ENCODE assay signal across 16 mouse cellular contexts in the genomic region with DNA sequence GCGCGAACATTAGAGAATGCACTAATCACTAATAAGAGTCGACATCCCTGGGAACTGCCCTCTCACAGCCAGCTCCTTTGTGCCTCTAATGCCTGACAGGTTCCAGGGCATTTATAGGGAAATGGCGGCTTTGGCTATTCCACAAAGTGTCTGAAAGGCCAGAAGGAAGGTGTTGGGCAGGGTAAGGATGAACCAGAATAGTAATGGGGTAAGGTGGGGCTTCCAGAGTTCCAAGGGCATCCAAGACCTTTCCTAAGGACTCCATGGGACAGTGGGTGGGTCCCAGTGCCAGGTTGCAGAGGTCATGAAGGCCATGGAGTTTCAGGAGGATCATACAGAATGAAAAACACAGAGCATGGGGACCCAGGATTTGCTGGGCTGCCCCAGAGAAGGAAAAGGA. TPM values are rescaled to one million over a fixed set of nuclear protein-coding genes. Genes with fewer than 3 reads are reported as not detected.
DNase-seq lines count a peak whose midpoint lies in the region; ATAC-seq and TF ChIP-seq lines count a peak whose summit lies in the region.
"Had no signal": no experiment of that assay in that cellular context is flagged by ENCODE, and none has a peak within 500 bp of the region (broad histone marks: within the 10 kb centered on the region; RNA-seq: fewer than 3 reads in every experiment).

No protein-coding gene starts in this region.

- WGBS in midbrain, embryonic 10.5 days = 48% methylated on average over 4 of the region's 4 CpGs
- WGBS in midbrain, postnatal 0 days = 48% methylated on average over 4 of the region's 4 CpGs
- WGBS in embryonic facial prominence, embryonic 10.5 days = 59% methylated on average over 4 of the region's 4 CpGs
- 59% methylated on average over 4 of the region's 4 CpGs for WGBS in limb, embryonic 11.5 days

- H3K4me3 ChIP-seq in gastrocnemius, adult 2 months = no peak overlapping the region
- H3K4me3 ChIP-seq in midbrain, embryonic 10.5 days = peak overlapping the region; percentile 47
- no peak overlapping the region for H3K4me3 ChIP-seq in midbrain, postnatal 0 days (ENCODE audit: low read depth, low read length)
- H3K4me3 ChIP-seq in embryonic facial prominence, embryonic 10.5 days = peak overlapping the region; percentile 48; the same call in 1 of the 2 replicates
- H3K4me3 ChIP-seq in limb, embryonic 11.5 days (ENCODE audit: low read depth, low read length) = 0 out of 2 replicates have a peak overlapping the region, but pooled peaks have one; percentile 5

- DNase-seq in gastrocnemius, adult 2 months = peak; percentile 12
- no peak for DNase-seq in gastrocnemius, postnatal 10 days
- DNase-seq in midbrain, embryonic 10.5 days (ENCODE audit: low spot score) = no peak
- DNase-seq in midbrain, postnatal 0 days (ENCODE audit: low spot score) = no peak
- no peak for DNase-seq in embryonic facial prominence, embryonic 10.5 days (ENCODE audit: low spot score)
- DNase-seq in limb, embryonic 11.5 days (ENCODE audit: low spot score) = no peak
- no peak for DNase-seq in left cerebral cortex, adult 8-10 months (ENCODE audit: low spot score in 2 of 2)
- no peak for DNase-seq in liver
- DNase-seq: adrenal gland, adult 8-10 months; cerebellum, postnatal 25 days; heart, adult 11 months; kidney, postnatal 14 days; lung, postnatal 10 days; right cerebral cortex, postnatal 14 days had no signal

- peaks cover 5% of the 10 kb centered on the region for H3K36me3 ChIP-seq in midbrain, embryonic 10.5 days
- H3K36me3 ChIP-seq in midbrain, postnatal 0 days (ENCODE audit: insufficient read depth, low read length) = no peaks in the 10 kb centered on the region
- H3K36me3 ChIP-seq in embryonic facial prominence, embryonic 10.5 days (replicated peaks) = peaks cover 8% of the 10 kb centered on the region
- no peaks in the 10 kb centered on the region for H3K36me3 ChIP-seq in limb, embryonic 11.5 days (ENCODE audit: control insufficient read depth, insufficient read depth, low read length)

- H3K4me2 ChIP-seq in midbrain, postnatal 0 days (ENCODE audit: low read depth, low read length, poor library complexity, severe bottlenecking) = no peak overlapping the region
- H3K4me2 ChIP-seq in limb, embryonic 11.5 days (ENCODE audit: low read depth, severe bottlenecking) = no peak overlapping the region

- no peak for ATAC-seq in midbrain, postnatal 0 days (ENCODE audit: low FRiP score)
- ATAC-seq in limb, embryonic 11.5 days (ENCODE audit: insufficient number of reproducible peaks, low FRiP score, low TSS enrichment, low read depth) = no peak

- intact Hi-C loops in gastrocnemius, adult 2 months (cut with DNase I) = loop anchor here (5.0 kb wide), 1 partner anchor 68 kb away; no protein-coding TSS in a partner anchor

- no peak for TF ChIP-seq CTCF in gastrocnemius, adult 2 months (IDR thresholded peaks at IDR 0.05)
- TF ChIP-seq CTCF in midbrain, postnatal 0 days (IDR thresholded peaks at IDR 0.05) = no peak

- H3K27ac ChIP-seq in gastrocnemius, adult 2 months = no peak overlapping the region
- no peak overlapping the region for H3K27ac ChIP-seq in midbrain, embryonic 10.5 days (replicated peaks)
- H3K27ac ChIP-seq in midbrain, postnatal 0 days (ENCODE audit: low read depth, low read length) = no peak overlapping the region
- H3K27ac ChIP-seq in embryonic facial prominence, embryonic 10.5 days (replicated peaks) = no peak overlapping the region
- no peak overlapping the region for H3K27ac ChIP-seq in limb, embryonic 11.5 days (replicated peaks; ENCODE audit: low read depth, low read length)
- H3K27ac ChIP-seq: limb, embryonic 15.5 days had no signal

- no peak overlapping the region for H3K9ac ChIP-seq in midbrain, postnatal 0 days (replicated peaks; ENCODE audit: low read length, poor library complexity, severe bottlenecking)
- no peak overlapping the region for H3K9ac ChIP-seq in limb, embryonic 11.5 days (ENCODE audit: low read length)
- H3K9ac ChIP-seq: limb, embryonic 15.5 days had no signal

- H3K4me1 ChIP-seq in midbrain, embryonic 10.5 days = peaks cover 47% of the 10 kb centered on the region
- peaks cover 25% of the 10 kb centered on the region for H3K4me1 ChIP-seq in midbrain, postnatal 0 days (ENCODE audit: insufficient read depth, low read length)
- peaks cover 49% of the 10 kb centered on the region for H3K4me1 ChIP-seq in embryonic facial prominence, embryonic 10.5 days
- H3K4me1 ChIP-seq in limb, embryonic 11.5 days (ENCODE audit: control insufficient read depth, insufficient read depth, low read length) = peaks cover 11% of the 10 kb centered on the region; the same call in 1 of the 2 replicates

- H3K27me3 ChIP-seq in midbrain, embryonic 10.5 days (ENCODE audit: low read depth, poor library complexity, severe bottlenecking) = peaks cover 30% of the 10 kb centered on the region
- H3K27me3 ChIP-seq in midbrain, postnatal 0 days (ENCODE audit: insufficient read depth, low read length) = peaks cover 17% of the 10 kb centered on the region
- H3K27me3 ChIP-seq in embryonic facial prominence, embryonic 10.5 days (replicated peaks; ENCODE audit: low read depth, poor library complexity, severe bottlenecking) = peaks cover 30% of the 10 kb centered on the region
- peaks cover 22% of the 10 kb centered on the region for H3K27me3 ChIP-seq in limb, embryonic 11.5 days (ENCODE audit: control insufficient read depth, insufficient read depth, low read length)

- no peaks in the 10 kb centered on the region for H3K9me3 ChIP-seq in midbrain, embryonic 10.5 days (replicated peaks)
- no peaks in the 10 kb centered on the region for H3K9me3 ChIP-seq in midbrain, postnatal 0 days (ENCODE audit: low read length)
- no peaks in the 10 kb centered on the region for H3K9me3 ChIP-seq in embryonic facial prominence, embryonic 10.5 days
- H3K9me3 ChIP-seq in limb, embryonic 11.5 days (ENCODE audit: control insufficient read depth, low read length) = no peaks in the 10 kb centered on the region
- H3K9me3 ChIP-seq: limb, embryonic 15.5 days had no signal

RNA-seq across cellular contexts. Expression of a gene that starts 8.3 kb away (rescaled TPM):
- total RNA-seq in gastrocnemius, adult 2 months (2021) = not detected
- under 1 TPM in 1 of 2 experiments, not detected in 1; 0.36 TPM for total RNA-seq in gastrocnemius, postnatal 10 days (2021)
- polyA plus RNA-seq in midbrain, embryonic 10.5 days (2016; fragmentation: Nextera tagmentation; extraction: Ambion mirVana) = 1.1 and 1.8 TPM in 2 replicates
- not detected in 2 replicates for total RNA-seq in midbrain, postnatal 0 days (2014; rRNA removed)
- polyA plus RNA-seq in midbrain, postnatal 0 days (2015; fragmentation: Nextera tagmentation; extraction: Ambion mirVana) = 1.5 and 2.2 TPM in 2 replicates
- polyA plus RNA-seq in embryonic facial prominence, embryonic 10.5 days (2016; fragmentation: Nextera tagmentation; extraction: Ambion mirVana) = 1.2 and 1.4 TPM in 2 replicates
- polyA plus RNA-seq in limb, embryonic 11.5 days (2014; fragmentation: Nextera tagmentation; extraction: Ambion mirVana) = 0.62 and 0.65 TPM in 2 replicates
- not detected for total RNA-seq in left cerebral cortex, adult 8-10 months (2022)
- total RNA-seq: layer of hippocampus, postnatal 10 days had no signal

RNA-seq across cellular contexts. Expression of a gene that starts 20.7 kb away (rescaled TPM):
- 1 to 10 TPM in 1 of 2 experiments, under 1 TPM in 1; 0.75 to 2.1 TPM for total RNA-seq in gastrocnemius, adult 2 months (2021)
- total RNA-seq in gastrocnemius, postnatal 10 days (2021) = under 1 TPM; 0.31 to 0.93 TPM
- 0.42 and 0.88 TPM in 2 replicates for polyA plus RNA-seq in midbrain, embryonic 10.5 days (2016; fragmentation: Nextera tagmentation; extraction: Ambion mirVana)
- 0.66 and 1.4 TPM in 2 replicates for total RNA-seq in midbrain, postnatal 0 days (2014; rRNA removed)
- polyA plus RNA-seq in midbrain, postnatal 0 days (2015; fragmentation: Nextera tagmentation; extraction: Ambion mirVana) = 0.54 and 0.78 TPM in 2 replicates
- polyA plus RNA-seq in embryonic facial prominence, embryonic 10.5 days (2016; fragmentation: Nextera tagmentation; extraction: Ambion mirVana) = 1.1 and 1.4 TPM in 2 replicates
- 0.29 and 0.58 TPM in 2 replicates for polyA plus RNA-seq in limb, embryonic 11.5 days (2014; fragmentation: Nextera tagmentation; extraction: Ambion mirVana)
- 1 to 10 TPM in 3 of 4 experiments, under 1 TPM in 1; 0.91 to 3.5 (median 1.5) TPM for total RNA-seq in left cerebral cortex, adult 8-10 months (2022)

RNA-seq across cellular contexts. Expression of a gene that starts 24.9 kb away (rescaled TPM):
- not detected for total RNA-seq in gastrocnemius, adult 2 months (2021)
- total RNA-seq in gastrocnemius, postnatal 10 days (2021) = not detected
- 0.30 TPM in 1 of 2 replicates, not detected in the other for polyA plus RNA-seq in midbrain, embryonic 10.5 days (2016; fragmentation: Nextera tagmentation; extraction: Ambion mirVana)
- total RNA-seq in midbrain, postnatal 0 days (2014; rRNA removed) = 1.9 TPM in 1 of 2 replicates, not detected in the other
- polyA plus RNA-seq in midbrain, postnatal 0 days (2015; fragmentation: Nextera tagmentation; extraction: Ambion mirVana) = not detected in 2 replicates
- 0.69 and 0.95 TPM in 2 replicates for polyA plus RNA-seq in embryonic facial prominence, embryonic 10.5 days (2016; fragmentation: Nextera tagmentation; extraction: Ambion mirVana)
- polyA plus RNA-seq in limb, embryonic 11.5 days (2014; fragmentation: Nextera tagmentation; extraction: Ambion mirVana) = 0.33 and 0.55 TPM in 2 replicates
- total RNA-seq in left cerebral cortex, adult 8-10 months (2022) = under 1 TPM; 0.30 to 0.64 (median 0.44) TPM

RNA-seq across cellular contexts. Expression of a gene that starts 41.6 kb away (rescaled TPM):
- 10 to 100 TPM; 75.7 to 81.5 TPM for total RNA-seq in gastrocnemius, adult 2 months (2021)
- total RNA-seq in gastrocnemius, postnatal 10 days (2021) = 10 to 100 TPM; 87.9 to 96.0 TPM
- 131 and 138 TPM in 2 replicates for polyA plus RNA-seq in midbrain, embryonic 10.5 days (2016; fragmentation: Nextera tagmentation; extraction: Ambion mirVana)
- total RNA-seq in midbrain, postnatal 0 days (2014; rRNA removed) = 84.8 and 105 TPM in 2 replicates
- 111 and 112 TPM in 2 replicates for polyA plus RNA-seq in midbrain, postnatal 0 days (2015; fragmentation: Nextera tagmentation; extraction: Ambion mirVana)
- polyA plus RNA-seq in embryonic facial prominence, embryonic 10.5 days (2016; fragmentation: Nextera tagmentation; extraction: Ambion mirVana) = 132 and 138 TPM in 2 replicates
- 131 and 142 TPM in 2 replicates for polyA plus RNA-seq in limb, embryonic 11.5 days (2014; fragmentation: Nextera tagmentation; extraction: Ambion mirVana)
- 100 to 1,000 TPM; 206 to 235 (median 221) TPM for total RNA-seq in left cerebral cortex, adult 8-10 months (2022)

RNA-seq across cellular contexts. Expression of a gene that starts 41.9 kb away (rescaled TPM):
- total RNA-seq in gastrocnemius, adult 2 months (2021) = 1 to 10 TPM in 1 of 2 experiments, under 1 TPM in 1; 0.92 to 2.0 TPM
- total RNA-seq in gastrocnemius, postnatal 10 days (2021) = 1 to 10 TPM; 3.1 to 3.8 TPM
- polyA plus RNA-seq in midbrain, embryonic 10.5 days (2016; fragmentation: Nextera tagmentation; extraction: Ambion mirVana) = 14.0 and 15.3 TPM in 2 replicates
- 52.5 and 57.2 TPM in 2 replicates for total RNA-seq in midbrain, postnatal 0 days (2014; rRNA removed)
- polyA plus RNA-seq in midbrain, postnatal 0 days (2015; fragmentation: Nextera tagmentation; extraction: Ambion mirVana) = 31.1 and 32.2 TPM in 2 replicates
- polyA plus RNA-seq in embryonic facial prominence, embryonic 10.5 days (2016; fragmentation: Nextera tagmentation; extraction: Ambion mirVana) = 12.7 and 15.7 TPM in 2 replicates
- polyA plus RNA-seq in limb, embryonic 11.5 days (2014; fragmentation: Nextera tagmentation; extraction: Ambion mirVana) = 15.4 and 16.4 TPM in 2 replicates
- 10 to 100 TPM in 2 of 4 experiments, 1 to 10 TPM in 2; 9.3 to 12.6 (median 10.5) TPM for total RNA-seq in left cerebral cortex, adult 8-10 months (2022)

Comparison
In these comparisons a context has a peak if more than half of its experiments do, and no peak if none do; other contexts are left out.
1. H3K4me3 ChIP-seq: peak in midbrain, embryonic 10.5 days (single experiment), embryonic facial prominence, embryonic 10.5 days (single experiment) and limb, embryonic 11.5 days (single experiment); none in gastrocnemius, adult 2 months (single experiment) and midbrain, postnatal 0 days (single experiment).